Mouse (Mus musculus) thymus, adult 2 months (tissue): ENCODE measurements around the gene Per2. TPM values are rescaled to one million over a fixed set of nuclear protein-coding genes. Genes with fewer than 3 reads are reported as not detected.

Source experiments
- DNase-seq: peaks from one replicate; pipeline ENCODE4 v3.0.0; 2021
- H3K27ac ChIP-seq: fragments of 200-500 bp; 2 replicates; pipeline ENCODE4 v1.5.1; 2012; ENCODE audit warnings: low read length, control low read depth; ENCODE audit not compliant: control insufficient read depth, insufficient read depth
- H3K27me3 ChIP-seq: fragments of 200-500 bp; 2 replicates; pipeline ENCODE4 v1.6.1; 2012; ENCODE audit warnings: mild to moderate bottlenecking, low read length, moderate library complexity, mixed read lengths; ENCODE audit not compliant: control insufficient read depth, insufficient read depth
- H3K36me3 ChIP-seq: fragments of 200-500 bp; 2 replicates; pipeline ENCODE4 v1.6.1; 2012; ENCODE audit warnings: mild to moderate bottlenecking, low read length, moderate library complexity; ENCODE audit not compliant: control insufficient read depth, insufficient read depth
- H3K4me1 ChIP-seq: fragments of 200-500 bp; replicated peaks from 2 replicates; pipeline ENCODE4 v1.6.1; 2012; ENCODE audit warnings: low read length; ENCODE audit not compliant: control insufficient read depth, insufficient read depth
- H3K4me3 ChIP-seq: fragments of 200-500 bp; 2 replicates; pipeline ENCODE4 v1.5.1; 2012; ENCODE audit warnings: mild to moderate bottlenecking, low read length, control low read depth, moderate library complexity; ENCODE audit not compliant: control insufficient read depth, insufficient read depth
- CTCF ChIP-seq: fragments of 200-500 bp; IDR thresholded peaks from 2 replicates; pipeline ENCODE4 v1.5.1; 2012; ENCODE audit warnings: mild to moderate bottlenecking, control low read depth, low read length, moderate library complexity, borderline replicate concordance; ENCODE audit not compliant: control insufficient read depth, poor library complexity, insufficient read depth; ENCODE audit errors: extremely low read depth
- POLR2A ChIP-seq: fragments of 200-500 bp; IDR thresholded peaks from 2 replicates; pipeline ENCODE4 v1.6.1; 2012; ENCODE audit warnings: mild to moderate bottlenecking, low read length, control low read depth, moderate library complexity; ENCODE audit not compliant: control insufficient read depth, poor library complexity, insufficient read depth; ENCODE audit errors: extremely low read depth
- WGBS: fragments of 180-500 bp; shearing (Covaris S2); methylation state at CpG from one replicate; pipeline ENCODE4 v1.1.7; 2018; 5-methylcytosine and 5-hydroxymethylcytosine counted together
- polyA plus RNA-seq: library from polyadenylated mRNA; depleted of rRNA; stranded (reverse); fragments of >200 nt; gene quantifications from 2 replicates; pipeline ENCODE4 v1.2.3, GENCODE M21; 2012; rRNA removed

The Per2 gene
- polyA plus RNA-seq, 1 experiment: 3.3 TPM

- no peak for TF ChIP-seq POLR2A
- TF ChIP-seq CTCF: no peak
- peak; percentile 67 for DNase-seq
- H3K4me3 ChIP-seq: no peak overlapping the region
- peaks cover 89% of the 10 kb centered on the region for H3K36me3 ChIP-seq
- no peaks in the 10 kb centered on the region for H3K27me3 ChIP-seq
- 77% methylated on average over 7 of the region's 7 CpGs for WGBS
- no peak overlapping the region for H3K27ac ChIP-seq
- H3K4me1 ChIP-seq: no peaks in the 10 kb centered on the region
Observed at GRCm38 (mm10) chr1:91380453-91381090, 78.6 kb downstream of the Per2 start.

- H3K4me3 ChIP-seq: no peak overlapping the region
- H3K4me1 ChIP-seq: no peaks in the 10 kb centered on the region
- H3K36me3 ChIP-seq: peaks cover 60% of the 10 kb centered on the region
- 96% methylated on average over 6 of the region's 6 CpGs for WGBS
- DNase-seq: no peak
- no peak overlapping the region for H3K27ac ChIP-seq
- TF ChIP-seq CTCF (no peak), POLR2A (no peak)
- H3K27me3 ChIP-seq: no peaks in the 10 kb centered on the region
Observed at GRCm38 (mm10) chr1:91373414-91373835, 85.7 kb downstream of the Per2 start.

GRCm38 (mm10) chr1:91370055-91370454 is 89.1 kb downstream of the Per2 start:
- Histone ChIP-seq H3K27ac (no peak overlapping the region), H3K36me3 (peaks cover 28% of the 10 kb centered on the region), H3K4me1 (peaks cover 10% of the 10 kb centered on the region), H3K4me3 (no peak overlapping the region), H3K27me3 (no peaks in the 10 kb centered on the region)
- TF ChIP-seq POLR2A: no peak
- no peak for TF ChIP-seq CTCF
- WGBS: 93% methylated on average over 23 of the region's 23 CpGs
- DNase-seq: no peak

DNA sequence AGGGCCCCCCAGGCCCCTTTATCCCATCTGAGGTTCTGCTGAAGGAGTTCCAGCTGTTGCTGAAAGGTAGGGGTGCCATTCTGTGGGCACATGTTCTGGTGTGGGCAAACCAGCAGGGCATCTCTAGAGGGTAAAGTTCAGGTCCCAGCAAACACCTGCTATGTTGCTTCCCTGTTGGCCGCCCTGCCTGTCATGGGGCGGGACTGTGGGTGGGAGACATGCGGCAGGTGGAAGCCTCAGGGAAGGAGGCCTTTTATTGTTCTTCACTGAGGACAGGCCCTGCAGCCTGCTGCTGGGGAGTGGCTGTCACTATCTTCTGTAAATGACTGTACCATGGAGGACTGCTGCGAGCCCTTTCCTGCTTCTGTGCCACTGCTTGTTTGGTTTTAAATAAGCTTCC is 89.7 kb downstream of the Per2 start:
- no peaks in the 10 kb centered on the region for H3K27me3 ChIP-seq
- H3K4me3 ChIP-seq: no peak overlapping the region
- DNase-seq: no peak
- 73% methylated on average over 4 of the region's 4 CpGs for whole genome bisulfite sequencing
- H3K4me1 ChIP-seq: peaks cover 10% of the 10 kb centered on the region
- TF ChIP-seq CTCF (no peak), POLR2A (no peak)
- H3K27ac ChIP-seq: no peak overlapping the region
- H3K36me3 ChIP-seq: peaks cover 22% of the 10 kb centered on the region

DNA sequence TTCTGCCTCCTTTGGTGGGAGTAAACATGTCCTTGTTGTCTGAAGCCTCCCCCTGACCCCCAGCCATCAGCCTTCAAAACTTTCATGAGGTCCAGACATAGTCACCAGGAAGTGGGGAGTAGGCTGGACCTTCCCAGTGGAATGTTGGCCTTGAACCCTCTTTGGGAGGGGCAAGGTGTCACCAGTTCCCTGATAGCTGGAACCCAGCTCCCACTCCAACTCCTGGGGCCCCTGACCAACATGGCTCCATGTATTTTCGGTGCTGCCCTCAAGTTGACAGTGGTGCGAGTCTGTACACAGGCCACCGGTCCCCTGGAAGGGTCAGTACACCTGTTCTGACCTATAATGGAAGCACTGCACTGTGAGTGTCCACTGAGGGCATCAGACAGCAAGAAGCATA is 91.8 kb downstream of the Per2 start:
- no peak overlapping the region for H3K4me3 ChIP-seq

DNA sequence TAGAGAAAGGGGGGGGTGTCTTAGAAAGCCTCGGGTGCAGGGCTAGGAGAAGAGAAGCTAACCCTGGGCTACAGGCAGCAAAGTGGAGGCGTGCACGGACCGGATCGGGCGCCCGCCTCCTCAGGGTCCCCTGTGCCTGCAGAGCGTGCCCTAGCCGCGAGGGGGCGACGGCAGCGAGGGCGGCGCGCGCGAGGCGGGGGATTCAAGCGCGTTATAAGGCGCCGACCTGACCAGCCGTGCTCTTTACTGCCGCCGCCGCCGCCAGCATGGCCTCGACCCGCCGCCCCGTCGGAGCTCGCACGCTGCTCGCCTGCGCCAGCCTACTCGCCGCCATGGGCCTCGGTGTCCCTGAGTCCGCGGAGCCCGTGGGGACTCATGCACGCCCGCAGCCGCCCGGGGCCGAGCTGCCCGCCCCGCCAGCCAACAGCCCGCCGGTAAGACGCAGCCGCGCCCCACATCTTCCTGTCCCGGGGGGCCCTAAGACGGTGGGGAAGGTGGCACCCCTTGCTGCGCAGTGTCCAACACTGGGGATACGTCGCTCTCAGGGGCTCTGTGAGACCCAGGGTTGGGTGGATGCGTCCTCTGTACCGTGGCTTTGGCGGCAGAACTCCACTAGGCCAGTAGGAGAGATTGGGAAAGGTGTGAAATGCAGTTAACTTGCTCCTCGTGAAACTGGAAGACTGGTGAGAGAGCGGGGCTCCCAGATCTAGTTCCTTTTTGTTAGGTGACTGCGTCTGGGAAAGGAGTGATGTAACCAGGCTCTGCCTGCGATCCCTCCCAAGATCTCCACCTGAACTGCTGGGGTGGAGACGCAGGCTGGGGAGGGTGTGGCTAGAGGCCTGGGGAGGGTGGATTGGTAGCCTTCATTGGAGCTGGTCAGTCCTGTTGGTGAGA is 92.7 kb downstream of the Per2 start, which contains the start of gene Erfe:
Erfe (plus strand) TSS at position 216 of the 894 bp plus-strand sequence.
- 6% methylated on average over 51 of the region's 68 CpGs for WGBS
- peak within 1 kb of the TSS; percentile 46 for H3K4me3 ChIP-seq
- no peak for TF ChIP-seq POLR2A
- peak; percentile 90 for TF ChIP-seq CTCF
- no peaks in the 10 kb centered on the region for H3K27me3 ChIP-seq
- peak; percentile 84 for DNase-seq
- H3K36me3 ChIP-seq: peaks cover 5% of the 10 kb centered on the region
- H3K27ac ChIP-seq: no peak within 1 kb of the TSS
- peaks cover 10% of the 10 kb centered on the region for H3K4me1 ChIP-seq

More for the DNA sequence above, 91.8 kb downstream of the Per2 start:
- TF ChIP-seq POLR2A (no peak), CTCF (no peak)
- Histone ChIP-seq H3K4me1 (peaks cover 10% of the 10 kb centered on the region), H3K27me3 (no peaks in the 10 kb centered on the region), H3K36me3 (peaks cover 10% of the 10 kb centered on the region), H3K27ac (no peak overlapping the region)
- 98% methylated on average over 3 of the region's 3 CpGs for WGBS
- DNase-seq: no peak

Other genes starting within 250 kb of the Per2 start
- gene Ube2f, start 209.0 kb downstream of the Per2 start, polyA plus RNA-seq: 32.5 and 36.7 TPM in 2 replicates
- 25.6 and 25.9 TPM in 2 replicates for gene Scly, start 161.0 kb downstream of the Per2 start, polyA plus RNA-seq
- 0.71 and 0.85 TPM in 2 replicates for gene Espnl, start 137.2 kb downstream of the Per2 start, polyA plus RNA-seq
- gene Klhl30, start 108.3 kb downstream of the Per2 start, polyA plus RNA-seq: 0.68 and 4.0 TPM in 2 replicates
- gene Erfe, start 92.9 kb downstream of the Per2 start, polyA plus RNA-seq: 1.4 and 2.5 TPM in 2 replicates
- gene Ilkap, start 60.5 kb downstream of the Per2 start, polyA plus RNA-seq: 90.3 and 104 TPM in 2 replicates
- gene Hes6, start 45.3 kb downstream of the Per2 start, polyA plus RNA-seq: 200 and 203 TPM in 2 replicates
- 7.1 and 7.7 TPM in 2 replicates for gene Traf3ip1, start 35.3 kb upstream of the Per2 start, polyA plus RNA-seq
- 8.7 and 10.4 TPM in 2 replicates for gene Asb1, start 81.2 kb upstream of the Per2 start, polyA plus RNA-seq